Mouse (Mus musculus) embryonic fibroblast, embryonic 13.5 days (primary cell): ENCODE results near the gene Cd177. TPM values are rescaled to one million over a fixed set of nuclear protein-coding genes. Genes with fewer than 3 reads are reported as not detected.
"Not testable (repeated sequence)": the region's sequence is repeated elsewhere in the genome, so short reads cannot be mapped to it uniquely, and the experiment has no call there.

ENCODE experiments used
- H3K27ac ChIP-seq: 2 replicates; pipeline ENCODE4 v1.5.1; 2012; ENCODE audit warnings: low read length, control low read depth, inconsistent platforms; ENCODE audit not compliant: insufficient read depth
- H3K4me1 ChIP-seq: 2 replicates; pipeline ENCODE4 v1.6.1; 2011; ENCODE audit warnings: low read length; ENCODE audit not compliant: control insufficient read depth, insufficient read depth
- H3K4me3 ChIP-seq: 2 replicates; pipeline ENCODE4 v1.5.1; 2011; ENCODE audit warnings: mild to moderate bottlenecking, control low read depth, low read length; ENCODE audit not compliant: insufficient read depth
- CTCF ChIP-seq: IDR thresholded peaks from 2 replicates; pipeline ENCODE4 v1.5.1; 2011; ENCODE audit warnings: mild to moderate bottlenecking, control low read depth, low read length, moderate library complexity, borderline replicate concordance; ENCODE audit not compliant: insufficient read depth
- POLR2A ChIP-seq: IDR thresholded peaks from 2 replicates; pipeline ENCODE4 v1.6.1; 2011; ENCODE audit warnings: low read depth, mild to moderate bottlenecking, control low read depth, low read length, moderate library complexity
- polyA plus RNA-seq: library from polyadenylated mRNA; stranded (reverse); fragments of >200 nt; gene quantifications from 2 replicates; pipeline ENCODE4 v1.2.4, GENCODE M21; 2011; ENCODE audit warnings: low read depth; ENCODE audit not compliant: missing spikeins, insufficient read length

Cd177 gene
- polyA plus RNA-seq, 1 experiment, result not detected

DNA sequence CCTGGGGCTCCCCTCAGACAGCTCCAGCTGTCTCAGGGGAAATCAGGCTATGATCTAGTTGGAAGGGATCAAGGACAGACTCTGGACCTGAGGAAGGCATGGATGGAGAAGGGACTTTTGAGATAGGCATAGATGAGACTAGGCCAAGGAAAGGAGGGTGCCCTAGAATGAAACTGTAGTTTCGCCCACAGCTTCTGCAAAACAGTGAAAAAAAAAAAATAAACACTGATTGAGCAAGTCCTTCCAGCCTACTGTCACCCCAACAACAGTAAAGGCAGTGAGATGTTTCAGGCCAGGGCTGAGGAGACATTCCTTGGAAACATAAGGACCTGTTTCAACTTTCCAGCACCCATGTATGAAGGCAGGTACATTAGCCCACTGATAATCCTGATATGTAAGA, 1.6 kb downstream of the Cd177 start:
- TF ChIP-seq POLR2A (no peak), CTCF (no peak)
- Histone ChIP-seq H3K4me3 (no peak overlapping the region), H3K27ac (no peak overlapping the region), H3K4me1 (no peaks in the 10 kb centered on the region)

DNA sequence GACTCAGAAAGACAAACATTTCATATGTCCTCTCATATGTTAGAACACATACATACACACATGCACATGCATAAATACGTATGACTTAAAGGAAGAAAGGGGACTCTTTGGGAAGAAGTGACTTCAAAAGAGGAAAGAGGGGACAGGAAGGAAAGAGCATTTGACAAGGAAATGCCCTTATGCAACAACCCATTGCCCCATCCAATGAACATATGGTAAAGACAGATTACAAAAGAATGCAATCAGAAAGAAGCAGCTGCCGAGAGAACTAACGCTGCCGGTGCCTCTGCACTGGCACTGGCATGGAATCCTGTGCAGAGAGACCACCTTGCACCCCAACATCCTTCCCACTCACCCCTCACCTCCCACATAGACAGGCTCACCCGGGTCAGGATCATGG, 6.6 kb downstream of the Cd177 start:
- no peaks in the 10 kb centered on the region for H3K4me1 ChIP-seq
- no peak overlapping the region for H3K4me3 ChIP-seq
- no peak for TF ChIP-seq CTCF
- no peak for TF ChIP-seq POLR2A
- H3K27ac ChIP-seq, result no peak overlapping the region

DNA sequence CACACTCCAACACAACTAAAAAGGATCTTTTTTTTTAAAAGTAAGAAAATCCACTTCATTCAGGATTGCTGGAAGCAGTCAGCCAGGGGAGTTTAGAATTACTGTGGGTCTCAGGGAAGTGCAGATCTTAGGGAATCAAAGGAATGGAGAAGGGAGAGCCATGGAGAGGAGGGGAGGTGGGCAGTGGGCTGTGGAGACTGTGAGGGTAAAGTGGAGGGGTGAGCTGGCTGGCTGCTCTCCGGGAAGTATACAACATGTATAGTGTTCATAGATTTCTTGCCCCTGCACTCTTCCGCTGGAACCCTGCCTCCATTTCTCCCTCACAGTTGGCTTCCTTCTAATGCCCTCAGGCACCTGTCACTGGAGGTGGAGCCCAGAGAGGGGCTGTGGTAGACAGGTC, 8.5 kb downstream of the Cd177 start:
- H3K4me1 ChIP-seq, result no peaks in the 10 kb centered on the region
- no peak overlapping the region for H3K27ac ChIP-seq
- no peak overlapping the region for H3K4me3 ChIP-seq
- no peak for TF ChIP-seq POLR2A
- no peak for TF ChIP-seq CTCF

DNA sequence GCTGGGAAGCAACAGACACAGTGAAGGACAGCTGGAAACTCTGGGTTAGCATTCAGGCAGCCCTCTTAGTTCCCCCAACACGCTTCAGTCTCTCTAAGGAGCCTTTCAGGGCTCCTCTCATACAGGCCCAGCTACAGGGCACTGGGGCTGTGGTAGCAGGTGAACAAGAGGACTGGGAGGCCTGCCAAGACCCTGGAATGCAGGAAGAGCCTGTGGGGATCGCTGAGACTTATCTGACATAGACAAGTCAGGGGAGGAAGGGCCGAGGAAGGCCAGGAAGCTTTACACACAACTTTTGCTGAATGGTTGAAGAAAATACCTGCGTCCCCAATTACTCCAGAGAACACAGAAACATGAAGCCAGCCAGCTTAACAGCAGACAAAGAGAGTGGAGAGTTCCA, 9.4 kb downstream of the Cd177 start:
- TF ChIP-seq POLR2A (no peak), CTCF (no peak)
- Histone ChIP-seq H3K4me3 (no peak overlapping the region), H3K4me1 (no peaks in the 10 kb centered on the region), H3K27ac (no peak overlapping the region)

DNA sequence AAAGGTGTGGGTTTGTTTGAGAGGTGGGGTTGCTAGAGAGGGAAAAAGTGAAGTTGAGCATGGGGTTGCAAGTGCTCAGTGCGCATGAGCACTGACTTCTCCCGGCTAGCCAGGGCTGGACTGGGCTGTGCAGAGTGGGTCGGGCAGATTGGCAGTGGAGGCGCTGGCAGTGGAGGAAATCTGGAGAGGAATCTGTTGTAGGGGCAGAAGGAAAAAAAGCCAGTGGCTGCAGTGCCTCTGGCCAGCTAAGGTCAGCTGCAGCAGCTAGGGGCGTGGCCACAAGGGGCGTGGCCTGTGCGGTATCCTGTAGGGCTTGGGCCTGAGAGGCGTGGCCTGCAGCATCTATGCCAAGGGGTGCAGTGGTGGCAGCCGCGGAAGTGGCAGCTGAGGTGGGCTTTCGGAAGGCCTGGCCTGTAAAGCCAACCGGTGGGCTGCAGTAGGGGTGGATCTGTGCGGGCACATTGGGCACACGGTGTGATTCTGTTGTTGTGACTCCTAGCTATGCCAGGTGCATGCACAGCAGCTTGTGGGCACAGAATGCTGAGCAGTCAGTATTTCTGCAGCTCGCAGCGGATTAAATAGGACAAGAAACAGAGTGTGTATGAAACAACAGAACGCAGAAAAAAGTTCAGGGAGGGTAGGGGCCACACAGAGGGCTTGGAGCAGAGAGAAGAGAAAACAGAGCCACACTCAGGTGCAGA, 24.0 kb downstream of the Cd177 start:
- no peaks in the 10 kb centered on the region for H3K4me1 ChIP-seq

DNA sequence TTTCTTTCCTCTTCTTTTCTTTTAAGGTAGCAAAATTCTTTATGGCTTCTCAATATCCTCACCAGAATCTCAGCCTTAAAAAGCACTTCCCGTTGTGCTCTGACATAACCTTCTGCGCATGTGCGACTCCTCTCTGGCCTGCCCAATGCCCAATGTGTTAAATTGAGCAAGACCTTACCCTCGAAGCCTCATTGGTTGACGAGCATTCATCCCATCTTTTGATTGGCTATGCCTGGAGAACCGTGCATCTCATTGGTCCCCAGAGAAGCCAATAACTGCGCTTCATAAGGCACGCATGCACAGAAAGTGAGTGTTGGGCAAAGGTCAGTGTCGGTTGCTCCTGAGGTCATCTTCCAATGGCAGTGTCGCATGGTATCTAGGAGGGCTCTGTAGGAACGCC, 33.3 kb downstream of the Cd177 start, which contains the start of gene Gm4763:
TSS of gene Gm4763 (minus strand) at position 101 of the 400 bp plus-strand sequence.
- not testable (repeated sequence) for H3K4me1 ChIP-seq, H3K4me3 ChIP-seq, H3K27ac ChIP-seq

More for the DNA sequence above, 24.0 kb downstream of the Cd177 start:
- no peak overlapping the region for H3K4me3 ChIP-seq
- H3K27ac ChIP-seq, result no peak overlapping the region
- TF ChIP-seq CTCF, result no peak
- no peak for TF ChIP-seq POLR2A

DNA sequence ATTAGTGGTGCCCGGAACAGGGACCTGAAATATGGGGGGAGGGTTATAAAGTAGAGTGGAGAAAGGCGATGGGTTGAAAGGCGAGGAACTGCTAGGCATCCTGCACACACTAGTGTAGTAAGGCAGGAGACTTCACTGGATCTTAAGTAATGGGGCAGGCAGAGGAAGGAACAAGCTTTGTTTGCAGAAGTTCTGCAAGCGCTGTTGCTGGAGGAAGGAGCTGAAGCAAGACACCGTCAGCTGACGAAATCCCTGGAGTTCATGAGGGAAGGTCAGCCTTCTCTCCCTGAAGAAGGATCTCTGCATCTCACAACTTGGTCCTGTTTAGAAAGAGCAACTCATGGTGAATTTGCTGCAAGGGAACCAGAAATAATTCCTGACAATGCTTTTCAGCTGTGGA, 45.1 kb downstream of the Cd177 start:
- Histone ChIP-seq H3K4me3 (no peak overlapping the region), H3K4me1 (no peaks in the 10 kb centered on the region), H3K27ac (no peak overlapping the region)
- TF ChIP-seq CTCF (no peak), POLR2A (no peak)

DNA sequence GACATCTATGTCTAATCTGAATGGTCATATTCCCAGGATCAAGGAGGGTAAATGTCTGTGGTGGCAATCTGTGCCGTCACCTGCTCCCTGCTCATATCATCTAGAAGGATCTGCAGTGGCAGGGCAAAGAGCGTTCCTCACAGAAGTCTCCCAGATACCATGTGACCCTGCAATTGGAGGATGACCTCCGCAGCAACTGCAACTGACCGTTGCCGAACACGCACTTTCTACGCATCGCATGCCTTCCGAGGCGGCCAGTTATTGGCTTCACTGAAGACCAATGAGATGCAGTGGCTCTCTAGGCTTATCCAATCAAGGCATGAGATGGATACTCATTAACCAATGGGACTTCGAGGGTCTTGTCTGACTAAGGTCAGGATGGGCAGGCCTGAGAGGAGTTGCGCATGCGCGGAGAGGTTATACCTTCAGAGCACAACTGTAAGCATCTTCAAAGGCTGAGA, 51.2 kb downstream of the Cd177 start, which contains the start of gene BC049730:
TSS of gene BC049730 (plus strand) at position 411 of the 461 bp plus-strand sequence.
- Histone ChIP-seq H3K27ac (no peak within 1 kb of the TSS), H3K4me1 (no peaks in the 10 kb centered on the region), H3K4me3 (no peak within 1 kb of the TSS)
- TF ChIP-seq POLR2A (no peak), CTCF (no peak)

DNA sequence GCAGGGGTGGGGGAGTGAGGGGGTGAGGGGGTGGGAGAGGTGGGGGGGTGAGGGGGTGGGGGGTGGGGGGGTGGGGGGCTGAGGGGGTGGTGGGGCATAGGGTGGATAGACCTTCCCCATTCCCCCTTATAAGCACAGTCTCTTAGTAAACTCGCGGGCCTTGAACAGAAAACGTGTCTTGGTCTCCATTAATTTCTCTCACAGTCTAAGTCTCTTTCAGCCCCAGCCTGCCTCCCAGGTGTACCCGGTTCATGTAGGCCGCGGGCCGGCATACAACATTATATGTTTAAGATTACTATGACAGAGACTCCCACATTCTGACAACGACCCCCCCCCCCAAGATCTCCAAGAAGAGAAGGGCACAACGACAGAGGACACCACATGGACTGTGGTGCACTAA, 57.3 kb downstream of the Cd177 start:
- H3K27ac ChIP-seq, H3K4me3 ChIP-seq, H3K4me1 ChIP-seq: not testable (repeated sequence)

DNA sequence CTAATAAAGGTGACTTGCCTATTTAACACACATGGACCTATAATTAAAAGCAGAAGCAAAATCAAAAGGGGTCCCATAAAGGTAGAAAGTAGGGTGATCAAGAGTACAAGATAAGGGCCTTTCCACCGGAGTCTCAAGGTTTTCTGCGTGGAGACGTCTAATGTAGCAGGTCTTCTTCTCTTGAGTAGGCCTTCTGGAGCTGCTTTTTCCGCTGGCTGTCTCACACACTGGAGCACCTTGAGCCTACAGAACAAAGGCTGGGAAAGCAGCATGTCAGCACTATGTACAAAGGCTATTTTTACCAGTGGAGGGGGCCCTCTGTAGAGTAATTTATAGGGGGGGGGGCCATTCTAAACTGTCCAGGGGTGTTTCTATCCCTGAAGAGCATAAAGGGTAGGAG, 62.2 kb downstream of the Cd177 start:
- not testable (repeated sequence) for H3K27ac ChIP-seq, H3K4me3 ChIP-seq, H3K4me1 ChIP-seq

Other genes with a start within 250 kb of the Cd177 start
- gene AC161166.1, start 247.9 kb downstream of the Cd177 start, polyA plus RNA-seq, result not detected in 2 replicates
- gene Irgq, start 229.6 kb downstream of the Cd177 start, polyA plus RNA-seq, result 17.6 and 21.7 TPM in 2 replicates
- gene Pinlyp, start 214.2 kb downstream of the Cd177 start, polyA plus RNA-seq, result not detected in 2 replicates
- 33.3 and 41.3 TPM in 2 replicates for gene Xrcc1, start 214.0 kb downstream of the Cd177 start, polyA plus RNA-seq
- gene Ethe1, start 172.8 kb downstream of the Cd177 start, polyA plus RNA-seq, result 11.3 and 16.2 TPM in 2 replicates
- gene Zfp575, start 172.7 kb downstream of the Cd177 start, polyA plus RNA-seq, result 2.3 and 2.6 TPM in 2 replicates
- 0.76 and 0.97 TPM in 2 replicates for gene Phldb3, start 149.5 kb downstream of the Cd177 start, polyA plus RNA-seq
- not detected in 2 replicates for gene Lypd3, start 123.8 kb downstream of the Cd177 start, polyA plus RNA-seq
- gene Tex101, start 83.6 kb downstream of the Cd177 start, polyA plus RNA-seq, result not detected in 2 replicates
- gene BC049730, start 51.1 kb downstream of the Cd177 start, polyA plus RNA-seq, result not detected in 2 replicates
- gene Gm4763, start 33.4 kb downstream of the Cd177 start, polyA plus RNA-seq, result not detected in 2 replicates
- gene Ceacam10, start 16.9 kb upstream of the Cd177 start, polyA plus RNA-seq, result not detected in 2 replicates
- gene Gm9844, start 101.9 kb upstream of the Cd177 start, polyA plus RNA-seq, result 9.9 and 35.2 TPM in 2 replicates
- gene Lypd4, start 109.6 kb upstream of the Cd177 start, polyA plus RNA-seq, result not detected in 2 replicates
- gene Dmrtc2, start 109.7 kb upstream of the Cd177 start, polyA plus RNA-seq, result not detected in 2 replicates
- gene Rps19, start 124.1 kb upstream of the Cd177 start, polyA plus RNA-seq, result 1,421 and 1,560 TPM in 2 replicates
- not detected in 2 replicates for gene Cd79a, start 137.1 kb upstream of the Cd177 start, polyA plus RNA-seq
- gene Arhgef1, start 142.6 kb upstream of the Cd177 start, polyA plus RNA-seq, result 65.6 and 68.7 TPM in 2 replicates
- not detected in 2 replicates for gene Gm4881, start 184.2 kb upstream of the Cd177 start, polyA plus RNA-seq
- 105 and 117 TPM in 2 replicates for gene Rabac1, start 212.4 kb upstream of the Cd177 start, polyA plus RNA-seq
- 0.19 and 0.35 TPM in 2 replicates for gene Atp1a3, start 245.6 kb upstream of the Cd177 start, polyA plus RNA-seq